Mouse (Mus musculus) lung, postnatal 0 days (tissue): Measurements from ENCODE around the gene Bnip1.

ENCODE experiments used
- CTCF ChIP-seq: IDR thresholded peaks from 2 replicates; pipeline ENCODE4 v1.5.1; 2016; ENCODE audit warnings: antibody characterized with exemption, mild to moderate bottlenecking
- EP300 ChIP-seq: IDR thresholded peaks from 2 replicates; pipeline ENCODE4 v1.6.1; 2016; ENCODE audit warnings: antibody characterized with exemption, mild to moderate bottlenecking, control low read depth

DNA sequence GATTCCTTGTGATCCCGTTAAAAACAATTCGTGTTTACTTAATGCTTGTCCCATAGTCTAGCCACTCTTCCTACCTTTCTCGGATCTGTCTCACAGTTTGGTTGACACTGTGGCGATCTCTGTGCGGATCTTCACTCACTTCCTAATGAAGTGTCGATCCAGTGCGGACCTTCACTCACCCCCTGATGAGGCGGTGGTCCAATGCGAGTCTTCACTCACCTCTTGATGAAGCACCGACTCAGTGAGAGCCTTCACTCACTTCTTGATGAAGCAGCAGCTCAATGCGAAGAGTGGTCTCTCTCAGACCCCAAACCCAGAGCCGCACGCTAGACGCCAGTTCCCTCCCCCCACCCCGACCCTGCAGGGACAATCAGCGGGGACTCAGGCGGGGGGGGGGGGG is 45.3 kb downstream of the Bnip1 start:
- TF ChIP-seq CTCF (no peak), EP300 (no peak)
